Mouse (Mus musculus) small intestine, adult 2 months (tissue): Measurements from ENCODE around the gene Cttn.

Source experiments
- CTCF ChIP-seq: fragments of 200-500 bp; IDR thresholded peaks from 2 replicates; pipeline ENCODE4 v1.5.1; 2012; ENCODE audit warnings: low read depth, mild to moderate bottlenecking, control low read depth, inconsistent platforms, low read length, moderate library complexity, mixed read lengths; ENCODE audit not compliant: insufficient replicate concordance, insufficient read length; ENCODE audit errors: extremely low read depth
- POLR2A ChIP-seq: fragments of 200-500 bp; IDR thresholded peaks from 2 replicates; pipeline ENCODE4 v1.6.1; 2012; ENCODE audit warnings: low read depth, mild to moderate bottlenecking, control low read depth, inconsistent platforms, low read length, moderate library complexity

DNA sequence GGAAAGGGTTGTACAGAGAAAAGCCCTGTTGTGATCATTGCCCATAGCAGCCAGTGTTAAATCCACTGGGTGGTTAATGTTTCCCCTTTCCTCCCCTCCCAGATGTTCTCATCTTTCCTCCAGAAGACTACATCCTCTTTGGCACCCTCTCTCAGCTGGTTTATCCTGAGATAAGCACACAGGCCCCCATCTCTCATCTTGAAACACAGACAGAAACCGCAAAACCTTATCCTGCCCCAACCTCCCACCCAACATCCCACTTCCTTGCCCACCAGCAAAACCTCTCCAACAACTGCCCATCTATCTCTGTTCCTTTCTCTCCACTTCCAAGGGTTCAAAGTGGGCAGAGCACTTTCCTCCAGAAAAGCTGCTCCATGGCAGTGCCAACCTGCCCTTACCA, 36.0 kb upstream of the Cttn start:
- TF ChIP-seq CTCF (no peak), POLR2A (no peak)
